Mouse (Mus musculus): ENCODE measurements around the gene Pnliprp1.

The Pnliprp1 gene

DNA sequence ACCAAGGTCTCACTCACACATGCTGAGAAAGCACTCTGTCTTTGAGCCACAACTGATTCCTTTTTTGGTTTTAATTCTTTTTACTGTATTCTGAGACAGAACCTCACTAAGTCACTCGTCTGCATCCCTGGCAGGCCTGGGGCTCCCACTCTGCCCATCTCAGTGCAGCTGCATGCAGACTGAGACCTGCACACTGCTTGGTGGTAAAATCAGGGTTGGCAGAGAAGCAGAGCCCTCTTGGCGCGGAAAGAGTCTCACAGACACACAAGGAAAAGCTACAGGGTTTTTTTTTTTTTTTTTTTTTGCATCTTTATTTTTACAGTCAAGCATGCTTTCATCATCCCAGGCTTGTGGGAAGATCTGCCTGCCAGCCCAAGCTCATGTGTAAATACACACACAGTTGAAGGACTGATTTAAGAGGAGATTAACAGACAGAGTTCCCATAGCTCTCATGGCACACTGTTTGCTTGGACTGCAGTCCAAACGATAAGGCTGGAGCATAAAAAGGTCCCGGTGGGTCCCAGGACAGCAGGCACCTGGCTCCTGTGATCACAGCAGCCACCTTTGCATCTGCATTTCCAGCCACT, at the start of gene Pnliprp1:
TSS of gene Pnliprp1 (plus strand) at position 443 of the 587 bp plus-strand sequence.
- DNase-seq: no peak

DNA sequence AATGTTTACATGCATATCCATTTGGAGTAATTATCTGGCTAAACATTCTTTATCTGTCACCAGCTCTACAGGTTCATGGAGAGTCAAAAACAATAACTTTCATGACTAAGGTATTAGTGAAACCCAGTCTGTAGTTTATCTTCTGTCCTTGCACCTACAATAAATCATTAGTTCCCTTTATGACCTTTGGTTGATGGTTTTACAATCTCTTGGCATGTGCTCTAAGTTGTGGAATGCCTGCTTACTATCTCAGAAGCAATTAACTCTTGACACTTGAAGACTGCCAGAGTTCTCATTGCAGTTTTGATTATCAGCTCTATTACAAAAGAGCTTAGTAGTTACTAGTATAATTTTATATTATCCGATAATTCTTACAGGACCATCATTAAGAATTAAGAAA, 39.8 kb upstream of the Pnliprp1 start:
- DNase-seq: no peak

DNA sequence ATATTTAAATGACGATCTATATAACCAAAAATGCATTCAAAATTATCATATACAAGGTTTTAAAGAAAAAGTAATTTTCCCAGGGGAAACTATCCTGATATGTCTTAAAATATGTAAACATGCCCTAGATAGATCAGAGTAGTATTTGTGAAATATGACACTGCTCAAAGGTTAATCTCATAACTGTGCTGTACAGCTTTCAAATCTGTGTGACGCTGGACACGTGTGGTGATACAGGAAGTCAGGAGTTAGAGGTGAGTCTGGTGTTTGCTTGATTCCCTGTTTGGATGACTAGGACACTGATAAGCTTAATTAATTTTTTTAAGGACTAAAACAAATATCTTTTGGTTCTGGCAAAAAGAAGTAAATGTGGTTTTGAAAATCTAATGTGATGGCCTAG, 33.4 kb upstream of the Pnliprp1 start:
- DNase-seq: no peak

DNA sequence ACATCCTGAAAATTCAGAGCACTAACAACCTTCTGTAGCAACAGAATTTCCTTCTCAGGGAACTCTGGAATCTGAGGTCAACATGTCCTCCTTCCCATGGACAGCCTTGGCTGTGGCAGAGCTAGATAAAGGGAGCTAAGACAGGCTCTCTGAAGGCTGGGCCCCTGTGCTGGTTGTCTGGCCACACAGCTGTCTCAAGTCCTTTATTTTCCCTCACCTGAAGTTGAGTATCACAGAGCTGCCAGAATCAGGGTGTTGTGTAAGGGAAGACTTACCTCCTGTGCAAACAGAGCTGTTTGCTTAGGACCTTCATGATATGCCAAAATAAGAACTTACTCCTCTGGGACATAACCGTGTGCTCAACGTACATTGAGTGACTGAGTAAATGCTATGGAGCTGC, 32.5 kb upstream of the Pnliprp1 start:
- DNase-seq: no peak

DNA sequence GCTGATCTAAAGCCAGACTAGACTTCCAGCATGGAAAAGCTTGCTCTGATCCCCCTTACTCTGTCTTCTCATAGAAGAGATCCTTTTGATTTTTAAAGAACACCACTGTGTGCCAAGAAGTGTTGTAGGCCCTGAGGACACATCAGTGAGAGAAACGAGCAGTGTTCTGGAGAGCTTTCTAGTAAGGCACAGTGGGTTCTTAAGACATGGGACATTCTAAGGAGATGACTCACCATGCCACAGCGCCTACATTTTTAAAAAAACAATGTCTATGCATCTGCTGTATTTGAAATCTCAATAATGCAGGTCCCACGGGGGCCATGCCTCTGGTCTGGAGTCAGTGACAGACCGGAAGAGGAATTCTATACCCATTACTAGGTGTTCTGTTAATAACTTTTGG, 24.1 kb upstream of the Pnliprp1 start:
- DNase-seq: no peak

DNA sequence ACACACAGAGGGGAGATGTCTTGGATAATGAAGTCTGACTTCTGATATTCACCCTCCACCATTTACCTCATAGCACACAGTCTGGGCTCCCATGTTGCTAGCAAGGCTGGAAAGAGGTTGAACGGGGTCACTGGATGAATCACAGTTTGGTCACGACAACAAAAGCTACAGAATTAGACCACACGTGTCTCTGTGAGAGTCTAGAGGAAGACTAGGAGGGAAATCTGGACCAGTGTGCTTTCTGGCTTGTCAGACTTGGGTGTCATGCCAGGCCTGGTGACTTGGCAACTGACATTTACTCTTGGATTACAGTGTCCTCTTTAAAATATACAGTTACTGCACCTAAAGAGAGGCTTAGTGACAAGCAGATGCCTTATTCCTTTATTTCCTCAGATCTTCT, 20.1 kb upstream of the Pnliprp1 start:
- no peak for DNase-seq

DNA sequence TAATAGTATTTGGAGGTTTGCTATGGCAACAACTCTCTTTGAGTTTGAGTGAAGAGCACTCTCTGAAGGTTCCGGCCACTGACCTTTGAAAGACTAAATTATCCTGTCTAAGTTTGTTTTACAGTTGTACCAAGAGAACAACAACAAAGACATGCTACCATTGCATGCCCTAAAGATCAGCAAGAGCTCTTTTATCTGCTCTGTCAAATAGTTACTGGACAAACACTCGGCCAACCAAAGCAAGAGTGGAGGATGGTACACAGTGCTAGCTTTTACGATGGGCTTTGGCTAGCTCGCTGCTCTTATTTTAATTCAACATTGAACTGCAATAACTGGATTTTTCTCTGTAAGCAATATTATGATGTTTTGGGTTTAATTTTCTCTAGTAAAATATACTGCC, 10.8 kb upstream of the Pnliprp1 start:
- no peak for DNase-seq

DNA sequence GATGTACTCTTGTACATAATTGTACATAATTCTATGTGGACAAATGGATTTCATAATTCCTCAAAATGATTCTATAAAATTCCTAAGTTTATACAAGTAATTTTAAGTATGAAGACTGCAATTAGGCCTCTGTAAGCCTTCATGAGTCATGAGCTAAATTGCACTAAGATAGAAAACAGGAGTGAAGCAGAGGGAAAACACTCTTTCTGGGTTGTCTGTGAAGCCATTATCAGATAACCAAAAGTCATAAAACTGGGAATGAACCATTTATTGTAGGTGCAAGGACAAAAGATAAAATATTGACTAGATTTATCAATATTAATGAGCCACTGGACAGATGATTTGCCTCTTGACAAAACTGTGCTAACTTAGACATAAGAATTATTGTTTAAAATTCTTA, 8.2 kb upstream of the Pnliprp1 start:
- no peak for DNase-seq

DNA sequence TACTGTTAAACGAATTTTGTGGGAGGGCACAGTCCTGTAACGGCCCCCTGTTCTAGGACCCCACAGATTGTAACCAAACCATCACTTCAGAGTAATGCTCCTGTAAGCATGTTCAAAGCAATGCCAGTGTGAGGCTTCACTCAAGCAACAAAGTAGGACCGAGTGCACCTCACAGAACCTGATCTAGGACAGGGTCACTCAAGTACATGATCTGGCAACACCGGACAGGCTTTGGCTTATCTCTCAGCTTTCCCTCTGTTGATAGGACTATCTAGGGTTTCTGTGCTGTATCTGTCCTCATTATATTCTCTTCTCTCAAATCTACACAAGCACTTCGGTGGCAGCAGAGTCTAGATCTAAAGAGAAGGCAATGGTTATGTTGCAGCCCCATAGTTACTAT, 2.1 kb upstream of the Pnliprp1 start:
- DNase-seq: no peak

DNA sequence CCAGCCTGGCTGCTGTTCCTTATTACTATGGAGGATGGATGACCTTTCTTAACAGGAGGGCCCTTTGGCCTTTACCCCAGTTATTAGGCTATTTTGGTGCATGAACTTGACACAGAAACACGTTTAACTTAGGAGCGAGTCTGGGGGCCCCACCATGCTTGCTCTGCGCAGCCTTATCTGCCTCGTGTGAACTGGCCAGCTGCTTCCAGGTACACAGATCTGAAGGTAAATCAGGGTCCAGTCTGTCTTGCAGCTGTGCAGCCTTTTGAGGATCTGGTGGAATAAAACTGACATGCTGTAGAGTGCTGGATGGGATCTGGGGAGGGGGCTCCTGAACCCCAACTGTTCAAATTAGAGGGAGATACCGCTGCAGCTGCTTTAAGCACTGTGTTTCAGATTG, 931 bp upstream of the Pnliprp1 start:
- no peak for DNase-seq

DNA sequence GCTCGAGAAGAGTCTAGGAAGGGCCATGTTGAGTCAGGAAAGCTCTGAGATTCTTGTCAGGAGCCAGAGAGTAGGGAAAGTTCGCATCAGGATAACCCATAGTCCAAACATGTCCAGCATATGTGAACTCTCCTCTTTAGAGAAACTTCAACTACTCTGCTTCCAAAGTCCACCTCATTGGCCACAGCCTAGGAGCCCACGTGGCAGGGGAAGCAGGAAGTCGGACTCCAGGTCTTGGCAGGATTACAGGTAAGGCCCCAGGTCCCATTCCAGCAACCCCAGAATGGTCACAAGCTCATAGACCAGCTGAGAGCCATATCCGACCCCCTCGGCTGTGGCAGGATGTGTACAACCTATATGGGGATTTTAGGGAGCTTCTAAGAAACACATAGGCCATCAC, 4.5 kb downstream of the Pnliprp1 start:
- DNase-seq: no peak

DNA sequence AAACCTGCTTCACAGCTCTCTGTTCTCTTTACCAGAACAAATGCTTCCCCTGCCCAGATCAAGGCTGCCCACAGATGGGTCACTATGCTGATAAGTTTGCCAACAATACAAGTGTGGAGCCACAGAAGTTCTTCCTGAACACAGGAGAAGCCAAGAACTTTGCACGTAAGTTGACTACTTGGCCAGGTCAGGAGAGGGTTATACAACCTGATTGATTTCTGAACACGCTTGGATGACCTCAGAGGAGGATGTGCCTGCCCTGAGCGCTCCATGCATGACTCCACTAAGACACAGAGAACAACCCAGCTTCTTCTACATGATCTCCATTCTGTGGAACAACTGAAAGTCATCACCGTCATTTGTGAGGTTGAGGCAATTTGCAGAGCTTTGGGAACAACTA, 9.4 kb downstream of the Pnliprp1 start:
- no peak for DNase-seq

DNA sequence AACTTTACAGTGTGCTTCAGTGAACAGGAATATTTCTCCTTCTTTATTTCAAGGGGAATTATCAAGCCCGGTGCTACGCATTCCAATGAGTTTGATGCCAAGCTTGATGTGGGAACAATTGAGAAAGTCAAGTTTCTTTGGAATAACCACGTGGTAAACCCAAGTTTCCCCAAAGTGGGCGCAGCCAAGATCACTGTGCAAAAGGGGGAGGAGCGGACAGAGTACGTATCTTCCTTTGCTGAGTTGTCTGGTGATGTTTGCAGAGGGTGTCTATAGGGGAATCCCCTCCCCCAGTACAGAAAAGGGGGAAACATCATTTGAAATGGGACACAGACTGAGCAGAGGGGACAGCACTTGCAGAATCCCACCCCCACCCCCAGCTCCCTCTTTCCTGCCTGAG, 12.3 kb downstream of the Pnliprp1 start:
- DNase-seq: no peak

DNA sequence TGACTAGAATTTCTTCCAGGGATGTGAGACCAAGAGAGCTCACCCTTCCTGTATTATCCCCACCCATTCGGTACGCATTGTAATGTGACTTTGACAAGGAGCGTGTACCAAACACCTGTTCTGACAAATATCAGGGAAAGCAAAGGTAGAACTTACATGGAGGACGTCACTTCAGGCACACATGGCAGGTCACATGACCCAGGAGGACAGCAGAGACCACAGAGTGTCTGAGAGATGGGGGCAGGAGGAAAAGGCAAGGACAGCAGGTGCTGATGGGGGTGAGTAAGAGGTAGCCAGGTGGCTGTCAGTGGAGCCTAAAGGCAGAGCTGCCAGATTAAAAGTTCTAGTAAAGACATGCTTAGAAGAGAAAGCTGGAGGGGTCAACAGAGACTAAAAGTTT, 14.0 kb downstream of the Pnliprp1 start:
- no peak for DNase-seq

DNA sequence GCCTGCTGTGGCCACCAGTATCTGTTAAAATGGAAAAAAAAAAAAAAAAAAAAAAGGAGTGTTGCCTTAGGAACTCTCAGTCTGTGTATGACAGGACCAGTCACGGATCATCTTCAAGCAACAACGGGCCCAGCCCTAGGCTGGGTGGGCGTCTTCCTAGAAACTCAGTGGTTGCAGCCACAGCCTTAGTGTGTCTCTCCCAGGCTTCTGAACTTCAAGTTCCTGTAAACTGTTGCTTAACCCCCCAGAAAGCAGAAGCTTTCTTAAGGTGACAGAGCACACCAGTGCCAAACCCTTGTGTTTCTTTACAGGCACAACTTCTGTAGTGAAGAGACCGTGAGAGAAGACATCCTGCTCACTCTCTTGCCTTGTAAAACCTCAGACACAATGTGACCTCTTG, 15.0 kb downstream of the Pnliprp1 start:
- DNase-seq: no peak

DNA sequence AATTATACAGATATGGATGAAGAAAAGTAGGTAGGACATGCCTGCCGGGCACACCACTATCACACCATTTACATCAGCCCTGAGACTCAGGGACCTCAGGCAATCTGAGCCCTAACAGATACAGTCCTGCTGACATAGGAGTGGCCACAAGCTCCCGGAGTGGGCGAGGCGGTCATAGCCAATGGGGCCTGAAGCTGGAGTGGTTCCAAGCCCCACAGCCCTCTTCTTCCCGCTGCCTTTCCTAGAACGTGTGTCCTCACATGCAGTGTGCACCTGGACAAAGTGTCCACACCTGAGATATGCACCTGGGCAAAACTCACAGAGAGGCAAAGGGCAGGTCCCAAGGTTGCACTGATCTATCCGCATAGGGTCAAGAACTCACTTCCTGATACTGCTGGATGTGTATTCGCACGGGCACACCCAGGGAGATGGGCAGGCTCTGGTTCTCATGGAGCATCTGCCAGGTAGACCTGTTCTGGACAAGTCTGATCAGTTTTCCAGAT, 18.9 kb downstream of the Pnliprp1 start:
- no peak for DNase-seq

DNA sequence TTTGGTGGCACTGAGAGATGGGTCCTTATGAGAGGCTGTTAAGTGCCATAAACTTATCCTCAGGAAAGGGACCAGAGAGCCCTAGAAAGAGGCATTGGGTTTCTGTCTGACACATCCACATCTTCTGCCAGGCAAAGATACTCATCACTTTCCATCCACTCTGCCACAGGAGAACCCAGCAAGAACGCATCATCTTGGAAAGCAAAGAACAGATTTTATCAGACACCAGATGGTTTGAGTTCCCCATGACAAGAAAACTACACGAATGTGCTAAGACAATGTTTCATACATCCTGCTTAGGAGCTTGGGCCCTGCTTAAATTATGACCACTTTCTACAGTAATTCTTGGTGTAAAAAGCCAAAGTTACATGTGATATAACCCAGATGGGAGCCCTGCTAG, 22.1 kb downstream of the Pnliprp1 start:
- no peak for DNase-seq

DNA sequence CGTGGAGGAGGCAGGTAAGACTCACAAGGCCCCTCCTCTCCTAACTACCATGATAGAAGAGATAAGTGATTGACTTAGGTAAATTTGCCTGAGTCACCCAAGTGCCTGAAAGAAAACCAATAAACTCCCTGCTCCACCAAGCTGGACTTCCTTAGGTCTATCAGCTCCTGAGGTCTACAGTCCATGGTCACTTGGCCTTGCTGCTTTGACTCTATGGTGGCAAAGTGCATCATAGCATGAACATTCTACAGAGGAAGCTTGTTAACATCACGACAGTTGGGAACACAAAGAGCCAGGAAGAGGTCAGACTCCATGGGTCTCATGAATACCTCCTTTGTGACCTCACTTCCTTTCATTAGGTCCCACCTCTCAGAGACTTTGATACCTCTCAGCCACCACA, 22.8 kb downstream of the Pnliprp1 start:
- no peak for DNase-seq

DNA sequence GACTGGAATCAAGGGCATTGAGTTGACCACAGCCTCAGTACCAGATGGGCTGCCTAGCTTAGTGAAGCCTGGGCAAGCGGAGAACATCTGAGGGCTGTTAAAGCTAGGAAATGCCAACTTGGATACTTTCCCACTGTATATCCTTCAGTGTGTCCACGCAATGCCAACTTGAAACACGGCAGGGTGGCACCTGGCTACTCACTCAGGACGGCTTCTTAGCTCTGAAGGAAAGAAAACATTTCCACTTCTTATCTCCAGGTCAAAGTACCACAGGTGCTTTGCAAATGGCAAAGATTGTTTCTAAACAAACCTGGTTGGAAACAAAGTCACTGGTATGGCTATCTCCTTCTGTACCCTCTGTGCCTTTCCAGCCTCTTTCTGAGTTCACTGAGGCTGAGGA, 30.2 kb downstream of the Pnliprp1 start:
- DNase-seq: no peak

DNA sequence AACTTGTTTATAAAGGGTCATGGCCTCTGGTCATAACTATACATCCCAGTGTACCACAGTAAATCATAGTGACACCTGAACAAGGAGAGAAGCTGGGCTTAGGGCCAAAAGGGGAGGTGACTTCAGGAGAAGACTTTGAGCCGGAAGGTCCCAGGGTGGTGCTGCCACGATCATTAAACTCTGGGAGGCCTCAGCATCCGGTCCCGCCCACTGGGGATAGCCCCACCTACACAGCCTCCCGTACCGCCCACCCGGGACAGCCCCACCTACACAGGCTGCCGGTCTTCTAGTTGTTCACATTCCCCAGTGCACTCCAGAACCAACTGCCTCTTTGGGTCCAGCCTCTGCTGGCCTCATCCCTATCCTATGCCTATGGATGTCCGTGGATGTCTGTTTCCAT, 30.7 kb downstream of the Pnliprp1 start, which contains the start of gene Pnliprp2:
TSS of gene Pnliprp2 (plus strand) at position 297 of the 400 bp plus-strand sequence.
- DNase-seq: no peak

DNA sequence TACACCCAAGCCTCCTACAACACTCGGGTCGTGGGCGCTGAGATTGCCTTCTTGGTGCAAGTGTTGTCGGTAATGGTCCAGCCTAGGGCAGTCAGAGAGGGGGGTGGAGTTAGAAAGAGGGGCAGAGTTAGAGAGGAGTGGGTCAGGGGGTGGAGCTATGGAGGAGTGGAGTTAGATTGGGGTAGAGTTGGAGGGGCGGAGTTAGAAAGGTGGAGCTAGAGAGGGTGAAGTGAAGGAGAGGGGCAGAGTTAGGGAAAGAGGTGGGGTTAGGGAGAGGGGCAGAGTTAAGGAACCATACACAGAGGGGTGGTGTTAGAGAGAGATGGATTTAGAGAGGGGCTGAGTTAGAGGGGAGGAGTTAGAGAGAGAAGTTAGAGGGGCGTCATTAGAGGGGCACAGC, 33.6 kb downstream of the Pnliprp1 start:
- DNase-seq: no peak

DNA sequence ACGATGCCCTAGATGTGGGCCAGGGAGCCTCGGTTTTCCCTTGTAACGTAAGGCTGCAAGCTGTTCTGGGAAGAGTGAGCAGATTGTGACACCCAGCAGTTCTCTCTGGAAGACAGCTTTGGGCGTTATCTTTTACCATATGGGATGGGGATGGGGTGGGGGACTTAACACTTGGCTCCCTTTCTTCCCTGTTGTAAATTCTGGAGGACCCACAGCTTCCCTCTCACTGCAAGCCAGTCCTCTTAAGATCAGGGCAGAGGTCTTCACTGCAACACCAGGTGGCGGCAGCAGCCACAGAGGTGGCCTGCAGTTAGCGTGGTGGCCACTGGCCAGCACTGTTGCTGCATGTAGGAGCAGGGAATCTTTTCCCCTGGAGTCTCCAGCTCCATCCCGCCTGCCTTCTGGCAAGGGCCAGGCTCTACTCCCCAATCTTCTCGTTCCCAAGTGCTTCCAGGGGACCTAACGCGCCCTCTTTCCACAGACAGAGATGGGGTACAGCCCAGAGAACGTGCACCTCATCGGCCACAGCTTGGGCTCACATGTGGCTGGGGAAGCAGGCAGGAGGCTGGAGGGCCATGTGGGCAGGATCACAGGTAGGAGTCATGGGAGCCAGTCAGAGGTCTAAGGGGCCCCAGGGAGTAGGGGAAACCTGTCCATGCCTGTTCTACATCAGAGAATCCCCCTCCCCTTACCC, 34.3 kb downstream of the Pnliprp1 start:
- DNase-seq: peak; percentile 14 to 19

DNA sequence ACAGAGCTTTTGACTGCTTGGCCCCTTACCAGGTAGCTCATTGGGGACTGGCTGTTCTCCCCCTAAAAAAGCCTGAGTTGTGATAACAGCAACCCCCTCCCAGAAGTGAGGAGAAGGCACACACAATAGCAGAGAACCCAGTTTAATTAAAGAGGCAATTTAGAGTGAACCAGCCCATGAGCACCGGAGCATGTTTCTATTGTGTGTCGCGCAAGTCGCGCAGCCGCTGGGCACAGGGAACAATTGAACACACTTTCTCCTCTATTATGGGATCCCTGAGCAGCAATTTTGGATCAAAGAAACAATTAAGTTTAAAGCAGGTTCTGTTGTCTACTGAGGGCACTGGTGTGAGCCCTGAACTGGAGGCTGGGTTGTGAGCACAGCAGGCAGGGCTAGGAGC, 38.6 kb downstream of the Pnliprp1 start:
- no peak for DNase-seq

DNA sequence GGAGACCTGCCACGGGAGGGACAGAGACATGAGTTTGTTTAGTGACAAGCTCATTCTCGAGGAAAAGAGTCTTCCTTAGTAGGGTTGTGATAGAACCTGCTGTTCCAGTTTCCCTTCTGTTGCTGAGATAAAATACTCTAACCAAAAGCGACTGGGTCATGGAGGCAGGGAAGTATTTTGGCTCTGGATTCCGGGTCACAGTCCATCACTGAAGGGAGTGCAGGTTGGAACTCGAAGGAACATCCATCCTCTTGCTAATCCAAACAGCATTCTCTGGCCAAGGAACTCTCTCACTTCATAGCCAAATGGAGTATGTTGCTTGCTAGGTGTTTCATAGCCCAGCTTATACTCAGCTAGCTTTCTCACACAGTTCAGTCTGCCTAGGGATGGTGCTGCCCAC, 47.8 kb downstream of the Pnliprp1 start:
- DNase-seq: no peak

DNA sequence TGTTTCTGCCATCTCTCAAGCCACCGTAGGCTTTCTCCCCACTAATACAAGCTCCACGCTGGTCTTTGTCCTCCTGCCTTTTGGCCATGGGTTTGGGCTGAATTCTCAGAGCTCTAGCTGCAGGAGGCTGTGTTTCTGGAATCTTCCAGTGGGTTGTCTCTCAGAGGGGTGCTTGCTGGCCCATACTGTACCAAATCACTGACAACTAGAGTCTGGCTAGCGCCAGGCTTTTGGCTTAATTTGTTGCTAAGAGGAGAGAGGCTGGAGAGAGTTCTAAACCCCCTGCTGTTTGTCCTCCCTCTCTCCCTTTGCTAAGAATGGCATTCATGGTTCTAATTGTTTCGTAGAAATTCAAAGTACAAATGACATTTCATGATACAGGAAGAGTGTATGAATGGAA, 52.9 kb downstream of the Pnliprp1 start:
- no peak for DNase-seq
